Mouse (Mus musculus): ENCODE measurements around the gene Olfr397. TPM values are rescaled to one million over a fixed set of nuclear protein-coding genes. Genes with fewer than 3 reads are reported as not detected.

Gene Olfr397
- not detected for polyA plus RNA-seq (2014; fragmentation: Illumina TruSeq; extraction: RNeasy Lipid Tissue Mini Kit (QIAGEN cat#74804); ENCODE audit: low replicate concordance)

DNA sequence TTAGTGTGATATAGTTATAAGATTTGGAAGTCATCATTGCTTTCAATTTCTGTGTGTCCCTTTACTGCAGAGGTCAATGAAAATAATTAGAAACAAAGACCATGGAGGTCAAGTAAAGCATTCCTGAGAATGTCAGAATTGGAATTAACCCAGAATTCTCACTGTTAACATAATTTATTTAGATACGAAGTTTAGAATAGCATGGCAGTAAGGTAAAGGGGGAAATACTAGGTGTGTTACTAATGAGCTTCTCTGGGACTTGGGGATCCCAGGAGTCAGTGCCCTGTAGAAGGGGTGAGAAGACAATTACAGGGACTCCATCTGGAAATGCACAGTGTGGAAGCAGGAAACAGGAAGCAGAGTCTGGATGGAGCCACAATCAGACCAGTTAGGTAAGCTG, at the start of gene Olfr397:
Gene Olfr397 (plus strand): TSS at position 301 of the 400 bp plus-strand sequence.

DNA sequence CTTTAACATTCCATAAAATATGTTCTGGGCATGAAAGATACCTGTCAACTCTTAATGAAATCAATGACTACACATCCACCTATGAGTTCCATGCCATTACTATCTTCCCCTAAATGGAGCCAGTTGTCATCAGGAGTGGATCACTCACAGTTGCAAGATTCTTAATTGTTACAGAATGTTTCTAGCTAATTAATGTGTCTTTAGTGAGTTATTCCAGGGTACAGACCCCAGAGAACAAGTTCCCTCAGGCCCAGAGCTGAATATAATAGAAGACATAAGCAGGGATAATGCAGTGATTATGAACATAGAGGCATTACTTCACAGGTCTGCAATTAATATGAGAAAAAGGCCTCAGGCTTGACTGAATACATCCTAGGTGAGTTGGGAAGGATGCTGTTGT, 24.2 kb upstream of the Olfr397 start, which contains the start of gene Olfr23:
Gene Olfr23 (plus strand): TSS at position 301 of the 400 bp plus-strand sequence.

DNA sequence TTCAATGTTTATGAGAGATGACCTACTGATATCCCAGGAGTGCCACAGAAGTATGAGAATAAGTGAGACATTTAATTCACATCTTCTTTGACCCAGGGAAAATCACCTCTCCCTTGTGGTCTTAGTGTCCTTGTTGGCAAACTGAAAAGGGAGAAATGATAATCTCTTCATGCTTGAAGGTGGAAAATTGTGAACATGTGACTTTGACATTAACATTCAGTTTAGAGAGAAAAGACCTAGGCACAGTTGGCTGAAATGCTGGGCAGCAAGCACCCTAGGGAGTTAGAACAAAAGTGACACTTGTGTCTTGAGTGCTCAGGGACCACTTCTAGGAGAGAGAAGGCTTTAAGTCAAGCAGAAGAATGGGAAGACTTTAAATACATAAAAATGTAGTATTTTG, 29.7 kb downstream of the Olfr397 start, which contains the start of gene Olfr398:
Gene Olfr398 (minus strand): TSS at position 101 of the 400 bp plus-strand sequence.

Other genes with a start within 250 kb of the Olfr397 start
- not detected for gene Olfr389, start 180.1 kb upstream of the Olfr397 start, polyA plus RNA-seq (2014; fragmentation: Illumina TruSeq; extraction: RNeasy Lipid Tissue Mini Kit (QIAGEN cat#74804); ENCODE audit: low replicate concordance)
- not detected for gene Olfr390, start 177.9 kb upstream of the Olfr397 start, polyA plus RNA-seq (2014; fragmentation: Illumina TruSeq; extraction: RNeasy Lipid Tissue Mini Kit (QIAGEN cat#74804); ENCODE audit: low replicate concordance)
- gene Olfr391-ps, start 157.8 kb upstream of the Olfr397 start, polyA plus RNA-seq (2014; fragmentation: Illumina TruSeq; extraction: RNeasy Lipid Tissue Mini Kit (QIAGEN cat#74804); ENCODE audit: low replicate concordance), result not detected
- gene Olfr392, start 143.8 kb upstream of the Olfr397 start, polyA plus RNA-seq (2014; fragmentation: Illumina TruSeq; extraction: RNeasy Lipid Tissue Mini Kit (QIAGEN cat#74804); ENCODE audit: low replicate concordance), result not detected
- gene Olfr393, start 109.4 kb upstream of the Olfr397 start, polyA plus RNA-seq (2014; fragmentation: Illumina TruSeq; extraction: RNeasy Lipid Tissue Mini Kit (QIAGEN cat#74804); ENCODE audit: low replicate concordance), result not detected
- not detected for gene Olfr394, start 70.0 kb upstream of the Olfr397 start, polyA plus RNA-seq (2014; fragmentation: Illumina TruSeq; extraction: RNeasy Lipid Tissue Mini Kit (QIAGEN cat#74804); ENCODE audit: low replicate concordance)
- not detected for gene Olfr395, start 51.5 kb upstream of the Olfr397 start, polyA plus RNA-seq (2014; fragmentation: Illumina TruSeq; extraction: RNeasy Lipid Tissue Mini Kit (QIAGEN cat#74804); ENCODE audit: low replicate concordance)
- not detected for gene Olfr23, start 24.1 kb upstream of the Olfr397 start, polyA plus RNA-seq (2014; fragmentation: Illumina TruSeq; extraction: RNeasy Lipid Tissue Mini Kit (QIAGEN cat#74804); ENCODE audit: low replicate concordance)
- not detected for gene Olfr398, start 29.6 kb downstream of the Olfr397 start, polyA plus RNA-seq (2014; fragmentation: Illumina TruSeq; extraction: RNeasy Lipid Tissue Mini Kit (QIAGEN cat#74804); ENCODE audit: low replicate concordance)
- not detected for gene Olfr139, start 95.7 kb downstream of the Olfr397 start, polyA plus RNA-seq (2014; fragmentation: Illumina TruSeq; extraction: RNeasy Lipid Tissue Mini Kit (QIAGEN cat#74804); ENCODE audit: low replicate concordance)
- gene Olfr399, start 95.8 kb downstream of the Olfr397 start, polyA plus RNA-seq (2014; fragmentation: Illumina TruSeq; extraction: RNeasy Lipid Tissue Mini Kit (QIAGEN cat#74804); ENCODE audit: low replicate concordance), result not detected
- not detected for gene Zfp616, start 109.1 kb downstream of the Olfr397 start, polyA plus RNA-seq (2014; fragmentation: Illumina TruSeq; extraction: RNeasy Lipid Tissue Mini Kit (QIAGEN cat#74804); ENCODE audit: low replicate concordance)
- gene Olfr401, start 152.9 kb downstream of the Olfr397 start, polyA plus RNA-seq (2014; fragmentation: Illumina TruSeq; extraction: RNeasy Lipid Tissue Mini Kit (QIAGEN cat#74804); ENCODE audit: low replicate concordance), result not detected
- not detected for gene Olfr402, start 192.7 kb downstream of the Olfr397 start, polyA plus RNA-seq (2014; fragmentation: Illumina TruSeq; extraction: RNeasy Lipid Tissue Mini Kit (QIAGEN cat#74804); ENCODE audit: low replicate concordance)
- not detected for gene Olfr403, start 225.4 kb downstream of the Olfr397 start, polyA plus RNA-seq (2014; fragmentation: Illumina TruSeq; extraction: RNeasy Lipid Tissue Mini Kit (QIAGEN cat#74804); ENCODE audit: low replicate concordance)